Mouse (Mus musculus) liver, embryonic 14.5 days (tissue): ENCODE data around the gene Cacnb4. TPM values are rescaled to one million over a fixed set of nuclear protein-coding genes. Genes with fewer than 3 reads are reported as not detected.

Source experiments
- ATAC-seq: fragments of 200-750 bp; cut with Nextera tagmentation; 2 replicates; pipeline ENCODE4 v1.8.0; 2017; ENCODE audit warnings: moderate number of reproducible peaks, mild to moderate bottlenecking, moderate library complexity; ENCODE audit not compliant: insufficient read depth
- DNase-seq, 3 experiments: peaks; one replicate each; pipeline ENCODE4 v3.0.0-alpha.2; 2012 to 2013; ENCODE audit warnings: low read depth in 3 of 3, low spot score in 3 of 3
- H3K27ac ChIP-seq: fragments of 300-500 bp; sonication (generic); 2 replicates; pipeline ENCODE4 v1.5.1; 2014; ENCODE audit warnings: moderate library complexity, mild to moderate bottlenecking, control low read depth, inconsistent platforms
- H3K27me3 ChIP-seq: fragments of 300-500 bp; sonication (generic); 2 replicates; pipeline ENCODE4 v1.6.1; 2014; ENCODE audit warnings: mild to moderate bottlenecking, low read length, moderate library complexity; ENCODE audit not compliant: control insufficient read depth, insufficient read depth
- H3K36me3 ChIP-seq: fragments of 300-500 bp; sonication (generic); replicated peaks from 2 replicates; pipeline ENCODE4 v1.6.1; 2014; ENCODE audit warnings: low read depth; ENCODE audit not compliant: control insufficient read depth, insufficient read depth
- H3K4me1 ChIP-seq, 2 experiments: fragments of 200-500 bp in 1 of 2; fragments of 300-500 bp in 1 of 2; sonication (generic) in 1 of 2; replicated peaks; 2 replicates each; pipeline ENCODE4 v1.6.1; 2012 to 2014; ENCODE audit warnings: antibody characterized with exemption in 1 of 2, inconsistent platforms in 1 of 2, low read length in 1 of 2; ENCODE audit not compliant: control insufficient read depth in 2 of 2, insufficient read depth in 2 of 2
- H3K4me2 ChIP-seq: fragments of 300-500 bp; sonication (generic); 2 replicates; pipeline ENCODE4 v1.6.1; 2014; ENCODE audit warnings: low read depth, mild to moderate bottlenecking, control low read depth, moderate library complexity
- H3K4me3 ChIP-seq, 2 experiments: fragments of 200-500 bp in 1 of 2; fragments of 300-500 bp in 1 of 2; sonication (generic) in 1 of 2; 2 replicates each; pipeline ENCODE4 v1.5.1; 2012 to 2014; ENCODE audit warnings: low read depth in 2 of 2, low read length in 2 of 2, mild to moderate bottlenecking in 2 of 2, control low read depth in 1 of 2, inconsistent platforms in 1 of 2, moderate library complexity in 1 of 2; ENCODE audit not compliant: insufficient read depth in 1 of 2
- H3K9ac ChIP-seq: fragments of 300-500 bp; sonication (generic); replicated peaks from 2 replicates; pipeline ENCODE4 v1.6.1; 2014; ENCODE audit warnings: mild to moderate bottlenecking, control low read depth, moderate library complexity
- H3K9me3 ChIP-seq: fragments of 300-500 bp; sonication (generic); 2 replicates; pipeline ENCODE4 v1.6.1; 2016; ENCODE audit warnings: low read length, mixed read lengths; ENCODE audit not compliant: control insufficient read depth
- CTCF ChIP-seq: IDR thresholded peaks from 2 replicates; pipeline ENCODE4 v1.5.1; 2016; ENCODE audit warnings: antibody characterized with exemption, low read depth, control low read depth
- EP300 ChIP-seq: IDR thresholded peaks from 2 replicates; pipeline ENCODE4 v1.6.1; 2016; ENCODE audit warnings: antibody characterized with exemption, low read depth
- WGBS: fragments of 180-500 bp; shearing (Covaris S2); extraction: QIAGEN DNeasy Blood & Tissue Kit; methylation state at CpG from one replicate; pipeline ENCODE4 v1.1.7; 2014; ENCODE audit not compliant: insufficient replicate concordance; 5-methylcytosine and 5-hydroxymethylcytosine counted together
- polyA plus RNA-seq, 2 experiments: library from polyadenylated mRNA; depleted of rRNA in 1 of 2; stranded (reverse) in 1 of 2; unstranded in 1 of 2; fragments of >200 nt; fragmentation: Nextera tagmentation in 1 of 2; extraction: Ambion mirVana in 1 of 2; gene quantifications; 2 replicates each; pipeline versions ENCODE4 v1.2.1 to v1.2.3; 2012 to 2014

The Cacnb4 gene
- polyA plus RNA-seq, 2 experiments, result 0.06 to 0.19 TPM

DNA sequence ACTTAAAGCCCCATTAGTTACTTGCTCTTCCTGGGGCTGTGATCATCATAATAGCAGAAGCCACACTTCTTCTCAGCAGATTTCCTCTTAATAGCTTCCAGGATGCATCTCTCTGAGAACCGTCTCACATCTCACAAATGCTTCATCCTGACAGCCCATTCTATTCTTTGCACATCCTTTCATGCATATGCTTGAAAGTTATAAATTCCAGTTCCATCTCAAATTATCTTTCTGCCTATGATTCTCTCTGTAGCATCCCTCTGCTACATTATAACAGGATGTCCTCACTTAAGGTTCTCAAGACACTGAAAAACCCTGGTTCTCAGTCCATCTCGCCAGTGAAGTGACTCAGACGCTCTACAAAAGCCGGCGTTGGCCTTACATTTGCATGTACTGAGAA is 19.9 kb downstream of the Cacnb4 start:
- no peak overlapping the region for H3K4me3 ChIP-seq
- no peak for DNase-seq
- 71% methylated on average over 5 of the region's 5 CpGs for WGBS
- no peak overlapping the region for H3K9ac ChIP-seq
- H3K9me3 ChIP-seq, result no peaks in the 10 kb centered on the region
- no peaks in the 10 kb centered on the region for H3K4me1 ChIP-seq
- no peaks in the 10 kb centered on the region for H3K36me3 ChIP-seq
- no peak overlapping the region for H3K4me2 ChIP-seq
- TF ChIP-seq EP300 (no peak), CTCF (no peak)
- no peak for ATAC-seq
- H3K27me3 ChIP-seq, result no peaks in the 10 kb centered on the region
- H3K27ac ChIP-seq, result no peak overlapping the region

DNA sequence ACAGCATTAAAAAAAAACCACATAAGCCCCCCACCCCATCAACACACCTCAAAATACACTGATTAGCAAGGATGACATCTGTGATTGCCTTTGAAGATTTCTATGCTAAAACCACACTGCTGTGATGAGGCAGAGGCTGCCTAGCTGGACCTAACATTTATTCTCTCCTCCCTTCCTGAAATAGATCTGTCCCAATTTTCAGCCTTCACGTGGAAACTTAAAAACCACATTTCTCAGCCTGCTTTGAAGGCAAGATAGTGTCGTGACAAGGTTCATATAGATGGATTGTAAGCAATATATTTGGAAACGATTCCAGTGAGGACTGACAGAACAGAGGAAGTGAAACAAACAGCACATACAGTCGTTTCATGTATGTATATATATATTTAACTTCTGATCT is 22.1 kb downstream of the Cacnb4 start:
- H3K4me3 ChIP-seq, result no peak overlapping the region
- TF ChIP-seq EP300 (no peak), CTCF (no peak)
- no peak overlapping the region for H3K27ac ChIP-seq
- no peaks in the 10 kb centered on the region for H3K27me3 ChIP-seq
- WGBS, result 33% methylated on average over 4 of the region's 4 CpGs
- H3K4me2 ChIP-seq, result no peak overlapping the region
- H3K4me1 ChIP-seq, result no peaks in the 10 kb centered on the region
- no peaks in the 10 kb centered on the region for H3K36me3 ChIP-seq
- no peak for DNase-seq
- no peaks in the 10 kb centered on the region for H3K9me3 ChIP-seq
- H3K9ac ChIP-seq, result no peak overlapping the region
- no peak for ATAC-seq

DNA sequence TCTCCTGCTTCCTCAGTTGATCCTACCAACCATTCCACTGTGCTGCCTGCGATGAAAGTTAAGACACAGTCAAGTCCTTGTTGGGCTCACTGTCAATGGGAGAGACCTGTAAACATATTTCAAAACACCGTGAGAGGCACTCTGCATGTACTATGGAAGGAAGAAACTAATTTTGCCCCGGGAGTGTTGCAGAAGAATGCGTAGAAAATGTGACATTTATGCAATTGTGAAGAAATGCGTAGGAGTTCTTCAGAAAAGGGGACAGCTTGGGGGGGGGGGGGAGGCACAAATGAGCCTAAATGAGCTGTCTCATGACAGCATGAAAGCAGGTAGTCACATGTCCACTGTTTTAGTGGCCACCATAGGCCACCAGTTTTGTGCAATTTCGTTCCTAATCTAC is 25.1 kb downstream of the Cacnb4 start:
- 69% methylated on average over 6 of the region's 6 CpGs for WGBS
- H3K27ac ChIP-seq, result no peak overlapping the region
- no peak overlapping the region for H3K4me2 ChIP-seq
- TF ChIP-seq EP300 (no peak), CTCF (no peak)
- no peak for DNase-seq
- no peak overlapping the region for H3K4me3 ChIP-seq
- H3K27me3 ChIP-seq, result no peaks in the 10 kb centered on the region
- no peak overlapping the region for H3K9ac ChIP-seq
- no peaks in the 10 kb centered on the region for H3K9me3 ChIP-seq
- no peaks in the 10 kb centered on the region for H3K4me1 ChIP-seq
- H3K36me3 ChIP-seq, result no peaks in the 10 kb centered on the region
- no peak for ATAC-seq

DNA sequence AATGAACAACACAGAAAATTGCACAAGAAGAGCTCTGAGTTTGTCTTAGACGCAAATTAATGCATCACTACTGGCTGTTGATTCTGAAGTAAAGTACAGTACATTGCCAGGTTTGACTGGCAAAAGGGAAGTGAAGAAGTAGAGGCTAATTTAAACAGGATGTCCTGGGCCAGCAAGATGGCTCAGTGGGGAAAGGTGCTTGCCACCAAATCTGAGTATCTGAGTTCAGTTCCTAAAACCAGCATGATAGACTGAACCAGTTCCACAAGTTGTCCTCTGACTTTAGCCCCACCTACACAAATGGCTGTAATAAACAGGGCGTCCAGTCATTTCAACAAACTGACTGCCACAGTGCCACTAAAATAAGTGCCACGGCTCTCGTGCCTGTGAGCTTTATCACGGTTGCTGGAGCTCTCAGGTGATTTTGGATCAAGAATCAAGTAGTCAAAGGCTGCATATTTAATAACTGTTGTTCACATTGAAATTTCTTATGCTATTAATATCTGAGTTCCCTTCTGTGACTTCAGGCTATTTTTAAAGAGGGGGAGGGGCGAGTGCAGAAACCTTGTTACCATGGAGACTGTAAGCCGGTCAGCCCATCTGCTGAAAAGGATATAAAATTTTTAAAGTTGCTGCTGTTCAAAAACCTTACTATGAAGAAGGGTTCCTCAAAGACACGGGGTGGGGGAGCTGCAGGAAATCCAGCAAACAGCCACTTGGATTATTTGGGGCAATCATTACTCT is 29.2 kb downstream of the Cacnb4 start:
- Histone ChIP-seq H3K27me3 (no peaks in the 10 kb centered on the region), H3K4me3 (no peak overlapping the region), H3K4me2 (no peak overlapping the region), H3K4me1 (no peaks in the 10 kb centered on the region), H3K9me3 (no peaks in the 10 kb centered on the region), H3K27ac (no peak overlapping the region), H3K9ac (no peak overlapping the region), H3K36me3 (no peaks in the 10 kb centered on the region)
- DNase-seq (no peak), ATAC-seq (no peak)
- WGBS, result 59% methylated on average over 8 of the region's 8 CpGs
- TF ChIP-seq EP300 (no peak), CTCF (no peak)

DNA sequence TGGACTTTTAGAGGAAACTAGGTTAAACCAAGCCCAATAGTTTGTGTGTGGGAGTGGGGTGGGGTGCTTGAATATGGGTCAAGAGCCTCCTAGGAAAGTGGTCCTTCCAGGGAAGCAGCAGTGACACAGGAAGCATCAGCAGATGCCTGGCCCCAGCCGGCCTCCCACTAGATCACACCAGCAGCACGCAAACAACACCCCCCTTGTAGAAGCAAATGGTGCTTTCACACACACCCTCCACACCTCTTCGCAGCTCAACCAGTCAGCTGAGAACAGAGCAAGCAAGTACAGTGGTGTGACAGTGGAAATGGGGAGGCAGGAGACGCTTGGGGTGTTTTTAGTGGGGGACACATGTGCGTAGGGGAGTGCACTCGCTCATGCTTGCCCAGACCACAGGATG is 33.0 kb downstream of the Cacnb4 start:
- TF ChIP-seq CTCF, result no peak
- no peak for TF ChIP-seq EP300
- H3K9me3 ChIP-seq, result no peaks in the 10 kb centered on the region
- H3K27me3 ChIP-seq, result no peaks in the 10 kb centered on the region
- ATAC-seq, result no peak
- no peak overlapping the region for H3K9ac ChIP-seq
- H3K4me3 ChIP-seq, result no peak overlapping the region
- H3K27ac ChIP-seq, result no peak overlapping the region
- no peaks in the 10 kb centered on the region for H3K4me1 ChIP-seq
- no peak for DNase-seq
- 53% methylated on average over 6 of the region's 6 CpGs for WGBS
- H3K36me3 ChIP-seq, result no peaks in the 10 kb centered on the region
- H3K4me2 ChIP-seq, result no peak overlapping the region
